Mouse (Mus musculus): ENCODE results near the gene Nlk. TPM values are rescaled to one million over a fixed set of nuclear protein-coding genes. Genes with fewer than 3 reads are reported as not detected.

Gene Nlk
- polyA plus RNA-seq, 1 experiment from 2014 or later, result 34.4 TPM

Other genes with a start within 250 kb of the Nlk start
- gene Slc46a1, start 231.7 kb downstream of the Nlk start, polyA plus RNA-seq (2014; fragmentation: Nextera tagmentation; extraction: Ambion mirVana), result 14.5 and 15.9 TPM in 2 replicates
- gene Sarm1, start 199.6 kb downstream of the Nlk start, polyA plus RNA-seq (2014; fragmentation: Nextera tagmentation; extraction: Ambion mirVana), result 16.3 and 17.5 TPM in 2 replicates
- 95.4 and 129 TPM in 2 replicates for gene Vtn, start 198.3 kb downstream of the Nlk start, polyA plus RNA-seq (2014; fragmentation: Nextera tagmentation; extraction: Ambion mirVana)
- gene Sebox, start 193.9 kb downstream of the Nlk start, polyA plus RNA-seq (2014; fragmentation: Nextera tagmentation; extraction: Ambion mirVana), result not detected in 2 replicates
- 91.3 and 95.8 TPM in 2 replicates for gene Tmem199, start 185.2 kb downstream of the Nlk start, polyA plus RNA-seq (2014; fragmentation: Nextera tagmentation; extraction: Ambion mirVana)
- gene Poldip2, start 185.2 kb downstream of the Nlk start, polyA plus RNA-seq (2014; fragmentation: Nextera tagmentation; extraction: Ambion mirVana), result 131 and 144 TPM in 2 replicates
- gene Tnfaip1, start 161.0 kb downstream of the Nlk start, polyA plus RNA-seq (2014; fragmentation: Nextera tagmentation; extraction: Ambion mirVana), result 63.3 and 66.5 TPM in 2 replicates
- gene Ift20, start 161.0 kb downstream of the Nlk start, polyA plus RNA-seq (2014; fragmentation: Nextera tagmentation; extraction: Ambion mirVana), result 107 and 111 TPM in 2 replicates
- 72.0 and 73.8 TPM in 2 replicates for gene Tmem97, start 146.6 kb downstream of the Nlk start, polyA plus RNA-seq (2014; fragmentation: Nextera tagmentation; extraction: Ambion mirVana)
- 32.3 and 33.2 TPM in 2 replicates for gene Ccnq, start 54.4 kb upstream of the Nlk start, polyA plus RNA-seq (2014; fragmentation: Nextera tagmentation; extraction: Ambion mirVana)
- gene Lyrm9, start 129.2 kb upstream of the Nlk start, polyA plus RNA-seq (2014; fragmentation: Nextera tagmentation; extraction: Ambion mirVana), result 16.6 and 19.8 TPM in 2 replicates
- 0.42 and 0.80 TPM in 2 replicates for gene Nos2, start 223.4 kb upstream of the Nlk start, polyA plus RNA-seq (2014; fragmentation: Nextera tagmentation; extraction: Ambion mirVana)